8 mouse cellular contexts compared by ENCODE assay signal in the genomic region with DNA sequence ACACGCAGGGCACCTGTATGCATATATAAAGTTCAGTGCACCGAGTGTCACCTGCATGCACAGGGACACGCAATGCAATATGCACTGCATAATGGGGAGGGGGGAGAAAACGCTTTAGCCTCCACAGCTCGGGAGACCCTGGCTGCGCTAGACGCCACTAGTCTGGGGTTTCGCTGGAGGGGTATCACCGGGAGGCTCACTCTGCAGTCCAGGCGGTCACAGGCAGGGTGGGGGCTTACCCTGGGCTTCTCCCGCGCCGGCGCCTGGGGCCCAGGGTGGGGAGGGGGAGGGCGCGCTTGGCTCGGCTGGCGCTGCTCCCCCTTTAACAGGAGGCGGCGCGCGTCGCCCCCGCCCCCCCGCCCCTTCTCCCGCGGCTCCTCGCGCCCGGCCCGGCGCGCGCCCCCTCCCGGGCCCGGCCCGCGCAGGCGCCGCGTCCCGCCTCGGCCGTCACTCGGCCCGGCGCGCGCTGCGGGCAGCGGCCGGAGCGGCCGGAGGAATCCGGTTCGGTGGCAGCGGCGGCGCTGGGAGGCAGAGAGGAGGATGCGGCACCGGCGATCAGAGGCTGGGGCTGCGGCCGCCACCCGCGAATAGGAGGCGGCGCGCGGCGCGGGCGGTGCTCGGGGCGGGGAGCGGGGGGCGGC. TPM values are rescaled to one million over a fixed set of nuclear protein-coding genes. Genes with fewer than 3 reads are reported as not detected.
A peak's percentile ranks its signal among the peaks of the same experiment; 100 is the strongest.
DNase-seq lines count a peak whose midpoint lies in the region; ATAC-seq lines count a peak whose summit lies in the region.

A gene (plus strand): TSS at position 450 of the 641 bp plus-strand sequence.

- peaks cover 61% of the 10 kb centered on the region for H3K4me1 ChIP-seq in embryonic facial prominence, embryonic 13.5 days
- peaks cover 67% of the 10 kb centered on the region for H3K4me1 ChIP-seq in limb, embryonic 15.5 days
- peaks cover 53% of the 10 kb centered on the region for H3K4me1 ChIP-seq in neural tube, embryonic 14.5 days (ENCODE audit: control insufficient read depth, insufficient read depth, low read length)

- peak; percentile 18 to 28 for DNase-seq in heart, adult 18-20 months
- DNase-seq in heart, adult 8-10 months (ENCODE audit: low spot score), result no peak
- DNase-seq in ZHBTc4 (ENCODE audit: low read depth, low spot score), result peak; percentile 50
- peak; percentile 31 for DNase-seq in induced T-regulatory cell, adult 2 months (ENCODE audit: low read depth)

- peak; percentile 57; the same call in 1 of the 2 replicates for ATAC-seq in embryonic facial prominence, embryonic 13.5 days (ENCODE audit: insufficient number of reproducible peaks, insufficient read depth, low FRiP score, low TSS enrichment, low read depth)
- peak; percentile 30; the same call in 1 of the 2 replicates for ATAC-seq in limb, embryonic 15.5 days (ENCODE audit: insufficient number of reproducible peaks, low FRiP score, low TSS enrichment, low read depth)
- ATAC-seq in neural tube, embryonic 14.5 days (ENCODE audit: low read depth), result peak; percentile 52
- ATAC-seq in erythroid progenitor cell, adult 5-6 weeks (replicated peaks; ENCODE audit: low FRiP score, poor library complexity, severe bottlenecking), result no peak

- H3K36me3 ChIP-seq in embryonic facial prominence, embryonic 13.5 days, result no peaks in the 10 kb centered on the region
- no peaks in the 10 kb centered on the region for H3K36me3 ChIP-seq in limb, embryonic 15.5 days
- H3K36me3 ChIP-seq in neural tube, embryonic 14.5 days (ENCODE audit: control insufficient read depth, insufficient read depth, low read length), result no peaks in the 10 kb centered on the region

- H3K4me3 ChIP-seq in embryonic facial prominence, embryonic 13.5 days, result peak within 1 kb of the TSS; percentile 73
- peak within 1 kb of the TSS; percentile 71 for H3K4me3 ChIP-seq in limb, embryonic 15.5 days
- H3K4me3 ChIP-seq in neural tube, embryonic 14.5 days (ENCODE audit: low read depth, low read length), result peak within 1 kb of the TSS; percentile 78

- H3K9ac ChIP-seq in embryonic facial prominence, embryonic 13.5 days, result peak within 1 kb of the TSS; percentile 86
- peak within 1 kb of the TSS; percentile 69 for H3K9ac ChIP-seq in limb, embryonic 15.5 days
- H3K9ac ChIP-seq in neural tube, embryonic 14.5 days (replicated peaks; ENCODE audit: low read depth, low read length), result peak within 1 kb of the TSS; percentile 91

- H3K9me3 ChIP-seq in embryonic facial prominence, embryonic 13.5 days, result no peaks in the 10 kb centered on the region
- H3K9me3 ChIP-seq in limb, embryonic 15.5 days, result no peaks in the 10 kb centered on the region
- no peaks in the 10 kb centered on the region for H3K9me3 ChIP-seq in neural tube, embryonic 14.5 days (ENCODE audit: control insufficient read depth, low read length)

- under 1% methylated on average over 47 of the region's 77 CpGs for WGBS in embryonic facial prominence, embryonic 13.5 days
- WGBS in limb, embryonic 15.5 days, result under 1% methylated on average over 35 of the region's 77 CpGs
- WGBS in neural tube, embryonic 14.5 days, result under 1% methylated on average over 28 of the region's 77 CpGs

- H3K27me3 ChIP-seq in embryonic facial prominence, embryonic 13.5 days, result peaks cover 88% of the 10 kb centered on the region
- peaks cover 66% of the 10 kb centered on the region for H3K27me3 ChIP-seq in limb, embryonic 15.5 days
- peaks cover 5% of the 10 kb centered on the region; the same call in 1 of the 2 replicates for H3K27me3 ChIP-seq in neural tube, embryonic 14.5 days (ENCODE audit: control insufficient read depth, insufficient read depth, low read length)

- peak within 1 kb of the TSS; percentile 95 for H3K4me2 ChIP-seq in embryonic facial prominence, embryonic 13.5 days
- peak within 1 kb of the TSS; percentile 97 for H3K4me2 ChIP-seq in limb, embryonic 15.5 days
- H3K4me2 ChIP-seq in neural tube, embryonic 14.5 days (ENCODE audit: low read depth, low read length), result peak within 1 kb of the TSS; percentile 85

- H3K27ac ChIP-seq in embryonic facial prominence, embryonic 13.5 days, result peak within 1 kb of the TSS; percentile 51
- H3K27ac ChIP-seq in limb, embryonic 15.5 days, result peak within 1 kb of the TSS; percentile 68; the same call in 1 of the 2 replicates
- peak within 1 kb of the TSS; percentile 78 for H3K27ac ChIP-seq in neural tube, embryonic 14.5 days (ENCODE audit: low read depth, low read length)

RNA-seq across cellular contexts. Expression of the gene that starts here (rescaled TPM):
- total RNA-seq in heart, adult 18-20 months (2021), result 1 to 10 TPM; 2.1 to 2.4 TPM
- 1 to 10 TPM; 1.7 to 2.3 (median 1.9) TPM for total RNA-seq in heart, adult 8-10 months (2022)
- 6.7 and 7.9 TPM in 2 replicates for polyA plus RNA-seq in embryonic facial prominence, embryonic 13.5 days (2015; fragmentation: Nextera tagmentation; extraction: Ambion mirVana)
- polyA plus RNA-seq in limb, embryonic 15.5 days (2015; fragmentation: Nextera tagmentation; extraction: Ambion mirVana), result 3.6 and 4.7 TPM in 2 replicates
- 15.4 and 17.1 TPM in 2 replicates for polyA plus RNA-seq in neural tube, embryonic 14.5 days (2014; fragmentation: Nextera tagmentation; extraction: Ambion mirVana)
- total RNA-seq in erythroid progenitor cell, adult 5-6 weeks (2015; ENCODE audit: low replicate concordance), result not detected in 2 replicates
- total RNA-seq in erythroid progenitor cell, adult 5-6 weeks (2017; ENCODE audit: low replicate concordance), result not detected in 2 replicates
